Mouse (Mus musculus): Measurements from ENCODE around the gene Cluh. TPM values are rescaled to one million over a fixed set of nuclear protein-coding genes. Genes with fewer than 3 reads are reported as not detected.

Gene Cluh
- polyA plus RNA-seq, 1 experiment from 2014 or later: 47.0 TPM

Other genes with a start within 250 kb of the Cluh start
- 7.7 and 11.6 TPM in 2 replicates for gene Rap1gap2, start 38.6 kb upstream of the Cluh start, polyA plus RNA-seq (2014; fragmentation: Nextera tagmentation; extraction: Ambion mirVana)
- 0.56 and 0.74 TPM in 2 replicates for gene Ccdc92b, start 29.9 kb upstream of the Cluh start, polyA plus RNA-seq (2014; fragmentation: Nextera tagmentation; extraction: Ambion mirVana)
- gene Pafah1b1, start 75.2 kb downstream of the Cluh start, polyA plus RNA-seq (2014; fragmentation: Nextera tagmentation; extraction: Ambion mirVana): 58.7 and 61.8 TPM in 2 replicates
- 31.9 and 36.4 TPM in 2 replicates for gene Mettl16, start 121.3 kb downstream of the Cluh start, polyA plus RNA-seq (2014; fragmentation: Nextera tagmentation; extraction: Ambion mirVana)
- gene Mnt, start 181.4 kb downstream of the Cluh start, polyA plus RNA-seq (2014; fragmentation: Nextera tagmentation; extraction: Ambion mirVana): 4.4 and 5.5 TPM in 2 replicates
- gene Sgsm2, start 247.6 kb downstream of the Cluh start, polyA plus RNA-seq (2014; fragmentation: Nextera tagmentation; extraction: Ambion mirVana): 6.2 and 6.7 TPM in 2 replicates
- 64.3 and 65.9 TPM in 2 replicates for gene Tsr1, start 248.6 kb downstream of the Cluh start, polyA plus RNA-seq (2014; fragmentation: Nextera tagmentation; extraction: Ambion mirVana)